Mouse (Mus musculus): ENCODE results near the gene Rpgr.

Rpgr gene

DNA sequence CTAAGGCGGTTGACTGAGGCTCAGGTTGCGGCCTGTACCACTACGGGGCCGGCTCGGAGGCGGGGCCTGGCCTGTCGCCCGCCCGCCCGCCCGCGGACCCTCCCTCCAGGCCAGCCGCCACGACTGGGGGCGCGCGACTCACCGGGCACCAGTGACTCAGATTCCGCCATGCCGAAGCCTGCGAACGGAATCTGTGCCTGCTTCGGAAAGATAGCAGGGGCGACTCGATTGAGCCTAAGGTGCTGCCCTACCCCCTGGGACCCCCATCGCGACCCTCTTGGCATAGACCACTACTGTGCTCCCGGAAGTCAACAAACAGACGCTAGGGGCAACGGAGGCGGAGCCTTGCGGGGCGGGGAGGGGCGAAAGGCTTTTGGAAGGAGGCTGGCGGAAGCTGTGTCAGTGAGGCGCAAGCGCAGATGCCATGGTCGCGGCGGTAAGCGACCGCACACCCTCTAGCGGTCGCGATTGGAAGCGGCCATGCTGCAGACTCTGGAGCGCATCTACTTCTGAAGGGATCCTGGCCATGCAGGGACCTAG is at the start of gene Rpgr:
Gene Rpgr, minus strand, starts transcription at position 511 of the 540 bp plus-strand sequence.
- peak; percentile 87 for DNase-seq (ENCODE audit: low spot score)

DNA sequence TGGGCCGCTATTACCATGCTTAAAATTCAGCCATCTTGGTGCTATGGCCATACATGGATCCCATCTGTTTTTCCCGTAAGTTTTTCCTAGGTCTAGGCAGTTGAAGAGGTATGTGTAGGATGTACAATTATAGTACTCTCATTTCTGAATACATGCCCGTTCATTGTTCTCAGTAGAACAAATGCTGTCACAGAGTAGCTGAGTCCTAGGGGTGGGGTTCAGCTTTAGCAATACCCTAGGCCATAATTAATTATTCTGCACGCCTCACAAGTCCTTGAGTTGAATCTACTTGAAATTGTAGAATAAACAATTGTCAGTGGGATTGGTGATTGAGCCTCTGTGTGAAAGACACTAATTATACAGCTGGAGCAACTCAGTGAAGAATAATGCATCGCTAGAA is 41.5 kb upstream of the Rpgr start:
- DNase-seq (ENCODE audit: low spot score): no peak

DNA sequence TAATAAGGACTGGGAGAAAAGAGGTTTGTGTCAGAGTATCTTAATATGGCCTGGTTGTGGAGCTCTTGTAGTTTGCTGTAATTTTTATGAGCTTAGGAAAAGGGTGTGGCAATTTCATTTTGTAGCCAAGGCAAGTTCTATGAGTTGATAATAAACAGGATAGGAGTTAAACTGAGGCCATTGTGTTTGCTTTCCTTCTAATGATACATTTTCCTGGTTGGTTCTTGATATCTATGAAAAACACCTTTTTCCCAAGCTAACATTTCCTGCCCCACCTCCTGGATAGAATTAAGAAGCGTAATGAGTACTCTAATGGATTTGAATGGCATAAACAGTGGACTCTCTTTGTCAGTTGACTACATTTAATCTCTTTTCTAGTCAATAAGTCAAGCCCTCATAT is 41.1 kb upstream of the Rpgr start:
- DNase-seq (ENCODE audit: low spot score): no peak

DNA sequence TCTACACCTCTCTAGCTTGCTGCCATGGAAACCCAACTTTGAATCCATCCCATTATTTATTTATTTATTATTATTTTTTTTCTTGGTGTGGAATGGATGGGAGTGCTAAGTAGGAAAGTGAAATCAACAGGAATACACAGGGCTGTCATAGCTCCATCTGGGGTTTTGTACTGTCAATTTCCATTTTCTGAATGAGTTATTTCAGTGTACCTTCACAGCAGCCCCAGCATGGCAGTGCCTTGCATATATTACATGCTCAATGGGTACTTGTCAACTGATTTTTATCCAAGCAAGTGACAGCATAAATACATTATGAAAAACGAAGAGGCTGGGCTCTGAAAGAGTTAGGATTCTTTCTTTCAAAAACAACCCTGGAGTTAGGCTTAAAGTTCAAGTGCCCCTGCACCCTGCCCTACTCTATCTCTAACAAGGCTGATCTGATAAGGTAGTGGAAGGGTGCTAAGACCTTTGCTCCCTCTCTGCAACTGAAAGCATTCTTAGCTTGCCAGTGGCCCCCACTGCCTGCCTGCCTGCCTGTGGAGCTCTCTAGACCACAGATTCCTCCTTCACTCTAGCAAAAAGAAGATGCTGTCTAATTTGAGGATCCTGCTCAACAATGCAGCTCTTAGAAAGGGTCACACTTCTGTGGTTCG is 35.3 kb upstream of the Rpgr start, which contains the start of gene Otc:
Gene Otc, plus strand, starts transcription at position 454 of the 653 bp plus-strand sequence.
- DNase-seq (ENCODE audit: low spot score): no peak

DNA sequence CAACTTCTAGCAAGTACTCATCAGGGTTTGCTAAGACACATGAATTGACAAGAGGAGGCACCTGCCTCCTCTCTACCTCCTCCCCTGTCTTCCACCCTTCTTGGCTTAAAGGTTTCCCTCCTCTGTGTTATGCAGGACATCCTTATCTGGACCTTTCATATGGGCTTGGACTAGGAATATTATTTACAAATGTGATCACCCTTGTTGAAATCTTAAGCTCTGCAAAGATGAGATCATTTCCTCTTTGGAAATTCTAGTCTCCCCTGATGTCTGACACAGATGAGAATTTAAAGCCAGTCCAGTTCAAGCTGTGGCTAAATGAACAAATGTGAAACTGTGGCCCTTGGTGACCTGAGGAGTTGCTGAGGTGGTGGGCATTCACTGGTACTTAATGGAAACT is 34.6 kb upstream of the Rpgr start:
- DNase-seq (ENCODE audit: low spot score): no peak

DNA sequence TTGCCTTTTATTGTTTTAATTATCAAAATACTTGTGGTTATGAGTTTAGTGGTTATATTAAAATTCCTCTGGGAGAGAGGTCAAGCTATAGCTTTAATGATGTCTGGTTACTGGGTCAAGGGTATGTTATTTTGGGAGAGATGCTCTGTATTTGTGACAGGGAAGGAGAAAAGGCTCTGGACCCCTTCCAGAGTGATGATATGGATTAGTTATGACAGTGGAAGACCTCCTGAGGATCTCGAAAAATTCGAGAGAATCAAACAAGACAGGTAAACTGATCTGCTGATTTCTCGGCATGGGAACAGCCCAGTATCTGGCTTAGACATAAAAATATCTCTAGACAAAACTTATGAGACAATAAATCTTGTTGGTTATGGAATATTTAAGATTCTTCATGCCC is 27.2 kb upstream of the Rpgr start:
- DNase-seq (ENCODE audit: low spot score): no peak

DNA sequence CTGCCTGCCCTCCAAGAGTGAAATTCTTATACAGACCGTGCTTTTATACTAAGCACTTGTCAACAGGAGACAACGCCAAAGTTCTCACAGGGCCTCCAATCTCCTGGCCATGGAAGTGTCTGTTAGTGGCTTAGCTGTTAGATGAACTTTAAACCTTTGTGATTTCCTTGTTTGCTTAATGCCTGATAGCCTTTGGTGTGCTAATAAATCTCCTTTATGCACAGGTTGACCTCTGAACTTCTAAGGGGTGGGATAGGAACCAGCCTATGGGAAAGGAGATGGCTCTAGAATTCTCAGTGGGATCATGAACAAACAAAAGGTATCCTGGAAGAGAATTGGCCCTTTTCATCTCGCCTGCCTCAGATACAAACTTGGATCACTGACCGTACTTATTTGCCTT is 22.8 kb upstream of the Rpgr start:
- DNase-seq (ENCODE audit: low spot score): no peak

DNA sequence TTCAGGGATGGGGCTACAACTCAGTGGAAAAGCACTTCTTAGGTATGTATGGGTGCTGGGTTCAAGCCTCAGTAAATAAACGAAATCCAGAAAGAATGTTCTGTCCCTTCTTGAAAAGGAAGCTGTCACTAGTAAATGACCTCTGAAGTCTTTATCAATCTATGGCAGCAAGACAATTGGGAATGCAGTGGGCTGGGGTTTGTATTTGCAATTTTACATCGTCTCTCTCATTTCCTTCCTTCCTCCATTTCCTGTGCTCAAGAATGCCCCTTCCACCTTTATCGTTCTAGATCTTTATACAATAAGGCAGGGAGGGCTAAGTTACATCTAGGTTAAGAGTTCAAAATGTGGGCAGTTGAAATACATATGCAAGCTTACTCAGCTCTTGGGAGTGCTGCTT is 17.9 kb upstream of the Rpgr start:
- DNase-seq (ENCODE audit: low spot score): no peak

DNA sequence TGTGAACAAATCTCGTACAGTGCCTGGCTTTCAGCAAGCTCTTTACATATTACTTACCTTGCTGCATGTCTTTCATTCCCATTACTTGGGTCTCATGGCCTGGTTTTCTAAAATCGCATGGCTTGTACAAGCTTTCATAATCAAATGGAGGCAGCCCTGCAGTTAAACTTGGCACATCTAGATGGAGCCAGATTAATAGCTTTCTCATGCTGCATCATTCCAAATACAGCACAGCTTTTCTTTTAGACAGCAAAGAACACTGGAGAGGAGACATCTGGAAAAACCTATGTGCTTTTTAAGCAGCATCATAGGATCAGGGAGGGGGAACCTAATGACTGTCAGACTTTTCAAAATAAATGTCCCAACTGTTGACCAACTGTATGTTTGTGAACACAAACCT is 16.3 kb upstream of the Rpgr start:
- DNase-seq (ENCODE audit: low spot score): no peak

DNA sequence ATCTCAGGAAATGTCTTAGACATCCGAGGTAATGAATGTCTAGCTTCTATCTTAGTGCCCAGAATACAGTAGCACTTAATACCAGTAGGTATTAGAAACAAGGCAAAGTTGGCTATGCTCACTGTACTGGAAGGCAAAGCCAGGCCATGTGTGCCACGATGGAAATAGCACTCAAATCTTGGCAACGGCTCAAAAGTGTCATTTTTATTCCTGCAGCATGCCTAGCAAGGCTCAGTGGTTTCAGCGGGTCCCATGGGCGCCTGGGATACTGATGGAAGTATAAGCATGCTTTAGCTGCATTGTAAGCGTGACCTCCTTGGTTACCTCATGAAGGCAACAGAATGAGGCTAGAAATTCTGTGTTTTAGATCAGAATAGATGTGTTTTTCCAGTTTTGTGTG is 2.6 kb upstream of the Rpgr start:
- DNase-seq (ENCODE audit: low spot score): no peak

DNA sequence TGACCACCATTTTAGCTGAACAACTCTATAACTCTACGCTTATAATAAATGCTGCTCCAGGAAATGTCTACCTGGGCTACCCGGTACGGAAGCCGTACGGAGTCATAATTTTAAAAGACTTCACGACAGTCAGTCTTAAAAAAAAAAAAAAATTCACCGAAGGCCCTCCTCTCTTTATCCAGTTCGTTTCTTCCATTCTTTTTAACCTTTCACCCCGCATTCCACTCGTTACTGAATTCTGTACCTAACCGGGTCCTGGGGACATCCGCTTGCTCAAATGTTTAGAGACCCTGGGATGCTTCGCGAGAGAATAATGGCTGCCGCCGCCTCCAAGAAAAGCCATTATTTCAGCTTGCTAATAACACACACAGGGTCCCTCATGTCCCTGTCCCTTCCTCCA is 748 bp downstream of the Rpgr start:
- no peak for DNase-seq (ENCODE audit: low spot score)

DNA sequence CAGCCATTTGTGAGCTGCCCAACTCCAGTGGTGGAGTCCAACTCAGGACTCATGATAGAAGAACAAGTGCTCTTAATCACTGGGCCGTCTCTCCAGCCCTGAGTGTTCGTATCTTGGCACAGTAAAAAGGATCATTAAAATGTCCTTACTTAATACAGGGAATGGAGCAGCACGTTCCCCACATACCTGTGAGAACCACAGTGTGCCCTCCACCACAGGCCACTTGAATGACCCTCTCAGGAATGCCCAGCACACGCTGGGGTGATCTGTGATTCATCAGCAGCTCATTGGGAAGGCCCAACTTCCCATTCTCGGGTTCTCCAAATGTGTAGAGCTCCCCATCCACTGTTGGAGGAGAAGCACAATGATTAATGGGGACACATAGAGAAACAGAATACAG is 10.8 kb downstream of the Rpgr start:
- DNase-seq (ENCODE audit: low spot score): no peak

DNA sequence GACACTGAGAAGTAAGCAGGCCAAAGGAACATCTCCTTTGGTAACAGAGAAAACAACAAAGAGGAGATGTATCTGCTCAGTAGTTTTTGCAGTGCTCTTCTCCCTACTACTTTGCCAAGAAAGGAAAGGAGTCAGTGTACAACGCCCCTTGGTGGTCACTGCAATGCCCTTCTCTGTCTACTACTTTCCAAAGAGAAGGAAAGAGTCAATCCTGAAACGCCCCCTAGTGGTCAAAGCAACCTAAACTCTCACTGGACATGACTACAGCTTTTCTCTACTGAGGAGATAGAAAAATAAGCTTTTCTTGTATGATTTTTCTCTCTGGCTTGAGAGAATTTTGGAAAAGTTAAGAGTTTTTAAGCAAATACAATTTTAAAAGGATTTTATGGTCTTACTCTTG is 15.4 kb downstream of the Rpgr start:
- DNase-seq (ENCODE audit: low spot score): no peak

DNA sequence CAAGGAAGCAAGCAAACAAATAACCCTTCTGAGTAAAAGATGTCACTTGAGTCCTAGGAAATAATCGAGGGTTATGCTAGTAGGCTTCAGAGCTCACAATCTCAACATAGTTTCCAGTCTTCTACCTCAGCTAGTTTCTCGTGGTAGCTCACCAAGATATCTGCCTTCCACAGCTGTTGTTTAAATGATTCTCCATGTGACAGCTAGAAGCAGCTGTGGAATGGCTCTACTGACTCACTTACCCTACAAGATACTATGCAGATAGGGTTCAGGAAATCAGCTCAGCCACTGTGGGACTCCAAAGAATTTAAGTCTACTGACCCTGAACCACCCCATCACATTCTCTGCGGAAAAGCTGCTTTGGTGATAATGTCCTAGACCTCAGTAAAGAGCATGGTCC is 64.3 kb downstream of the Rpgr start:
- no peak for DNase-seq (ENCODE audit: low spot score)

DNA sequence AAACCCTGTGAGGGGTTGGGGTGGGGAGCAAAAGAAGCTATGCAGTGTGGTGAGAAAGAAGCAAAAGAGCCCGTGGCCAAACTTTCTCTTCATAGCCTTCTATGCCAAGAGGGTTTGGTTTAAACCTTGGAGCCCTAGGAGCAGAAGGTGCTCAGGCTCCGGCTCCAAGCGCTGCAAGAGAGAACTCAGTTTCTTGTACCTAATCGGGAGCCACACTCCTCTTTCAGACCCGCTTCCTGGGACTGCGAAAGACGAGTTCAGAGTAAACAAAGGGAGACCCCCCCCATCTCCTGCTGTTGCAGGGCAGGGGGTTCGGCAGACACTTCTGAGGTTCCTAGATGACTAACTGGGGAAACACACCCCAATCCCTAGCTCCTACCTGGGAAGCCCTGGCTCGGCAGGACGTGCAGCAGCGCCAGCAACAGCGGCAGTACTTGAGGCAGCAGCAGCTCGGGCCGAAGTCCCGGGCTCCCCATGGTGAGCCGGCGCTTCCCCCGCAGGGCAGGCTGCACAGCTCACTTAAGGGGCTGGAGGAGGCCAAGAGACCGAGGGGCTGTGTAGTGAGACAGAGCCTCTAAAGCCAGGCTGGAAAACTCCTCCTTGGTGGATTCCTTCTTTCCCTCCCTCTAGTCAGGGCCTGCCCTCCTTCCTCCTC is 99.5 kb downstream of the Rpgr start, which contains the start of gene Srpx:
Gene Srpx, minus strand, starts transcription at position 645 of the 655 bp plus-strand sequence.
- peak; percentile 16 for DNase-seq (ENCODE audit: low spot score)

DNA sequence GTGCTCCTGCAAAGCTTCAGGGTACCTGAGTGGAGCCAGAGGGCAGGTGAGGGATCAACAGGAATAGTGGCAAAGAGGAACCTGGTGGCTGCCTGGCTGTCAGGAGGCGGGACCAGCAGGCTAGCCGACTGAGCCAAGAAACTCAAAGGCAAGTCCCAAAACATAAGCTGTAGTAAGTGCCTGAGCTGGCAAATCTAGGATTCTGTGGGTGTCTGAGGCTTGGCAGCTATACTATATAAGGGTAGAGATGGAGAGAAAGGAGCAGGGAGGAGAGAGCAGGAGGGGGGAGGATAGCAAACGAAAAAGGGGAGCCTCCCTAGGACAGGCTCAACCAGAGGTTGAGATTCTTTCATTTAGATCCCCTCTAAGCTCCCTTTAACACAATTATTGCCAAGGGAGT is 100.9 kb downstream of the Rpgr start:
- DNase-seq (ENCODE audit: low spot score): no peak

DNA sequence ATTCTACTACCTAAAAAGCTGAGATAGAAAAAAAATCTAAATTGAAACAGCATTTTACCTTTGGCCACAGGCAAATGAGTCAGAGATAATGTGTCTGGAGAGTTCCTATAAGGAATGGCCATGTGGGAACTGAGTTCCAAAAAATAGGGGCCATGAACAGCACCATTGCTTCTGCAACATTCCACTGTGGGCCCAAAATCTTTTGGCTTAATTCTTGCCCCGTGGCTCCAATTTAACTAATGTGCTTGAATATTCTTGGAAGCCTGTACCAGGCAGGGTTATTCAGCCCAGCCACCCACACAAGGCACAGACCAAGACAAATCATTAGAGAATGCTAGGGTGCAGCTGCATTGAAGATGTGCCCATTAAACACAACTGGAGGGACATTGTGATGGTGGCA is 106.0 kb downstream of the Rpgr start:
- no peak for DNase-seq (ENCODE audit: low spot score)

DNA sequence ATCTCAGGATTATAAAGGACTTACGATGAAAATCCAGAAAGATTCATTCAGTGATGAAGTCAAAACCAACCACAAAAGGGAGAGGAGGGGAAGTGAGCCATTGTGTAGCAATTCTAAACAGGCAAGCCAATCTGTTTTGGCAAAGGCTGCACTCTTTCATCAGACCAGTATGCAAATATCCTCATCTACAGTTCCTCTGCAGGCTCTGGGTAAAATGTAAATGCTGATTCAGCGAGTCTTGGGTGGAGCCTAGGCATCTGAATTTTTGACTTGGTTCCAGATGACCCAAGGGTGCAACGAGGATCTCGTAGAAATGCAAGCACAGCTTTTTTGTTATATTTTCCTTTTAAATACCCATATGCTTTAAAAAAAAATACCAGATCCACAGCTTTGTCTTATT is 108.2 kb downstream of the Rpgr start:
- no peak for DNase-seq (ENCODE audit: low spot score)

DNA sequence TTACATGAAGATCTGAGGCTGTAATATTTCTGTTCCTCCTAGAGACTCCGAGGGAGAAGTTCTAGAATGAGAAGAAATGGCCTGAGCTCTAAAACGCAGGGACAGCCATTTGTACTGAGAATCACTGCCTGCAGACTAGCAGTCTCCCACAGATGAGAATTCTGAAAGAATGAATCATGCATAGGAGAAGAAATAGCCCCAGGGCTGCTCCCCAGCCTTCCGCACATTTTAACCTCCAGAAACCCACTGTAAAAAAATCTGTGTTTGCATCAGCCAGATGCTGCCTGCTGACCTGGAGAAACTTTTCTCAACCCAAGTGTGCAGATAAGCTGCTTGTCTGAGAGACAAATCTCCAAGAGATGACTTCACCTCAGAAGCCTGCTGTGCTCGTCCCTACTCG is 111.2 kb downstream of the Rpgr start:
- no peak for DNase-seq (ENCODE audit: low spot score)

DNA sequence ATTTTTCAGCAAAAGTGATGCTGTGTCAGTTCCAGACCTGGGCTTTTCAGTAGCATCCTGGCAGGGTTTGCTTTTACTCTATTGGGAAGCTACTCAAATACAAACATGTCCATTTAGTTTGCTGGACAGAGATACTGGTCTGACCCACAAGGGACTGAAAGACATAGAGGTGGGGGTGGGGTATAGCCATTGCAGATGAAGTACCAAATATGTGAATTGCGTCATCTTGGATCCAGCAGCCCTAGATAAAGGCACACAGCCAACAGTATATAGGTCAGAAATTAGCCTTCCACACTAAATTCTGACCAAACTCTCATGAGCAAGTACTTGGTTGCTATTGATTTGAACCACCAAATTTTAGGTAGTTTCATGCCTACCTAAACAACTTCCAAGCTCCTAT is 114.0 kb downstream of the Rpgr start:
- DNase-seq (ENCODE audit: low spot score): no peak

DNA sequence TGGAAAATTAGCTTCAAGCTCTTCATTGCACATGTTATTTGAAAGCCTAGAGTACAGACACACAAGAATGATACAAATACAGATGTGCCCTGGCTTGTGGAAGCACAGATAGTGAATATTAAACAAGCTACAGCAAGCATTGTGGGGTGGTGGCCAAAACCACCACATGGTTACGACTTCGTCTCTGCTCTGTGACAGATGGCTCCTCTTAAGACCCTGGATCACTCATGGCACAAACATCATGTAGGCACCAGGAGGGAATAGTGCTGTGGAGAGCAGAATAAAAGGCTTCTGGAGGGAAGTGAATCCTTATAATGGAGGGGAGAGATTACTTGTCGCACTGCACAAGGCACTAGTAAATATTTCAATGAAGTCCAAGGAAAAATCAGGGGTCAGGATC is 120.9 kb downstream of the Rpgr start:
- no peak for DNase-seq (ENCODE audit: low spot score)

DNA sequence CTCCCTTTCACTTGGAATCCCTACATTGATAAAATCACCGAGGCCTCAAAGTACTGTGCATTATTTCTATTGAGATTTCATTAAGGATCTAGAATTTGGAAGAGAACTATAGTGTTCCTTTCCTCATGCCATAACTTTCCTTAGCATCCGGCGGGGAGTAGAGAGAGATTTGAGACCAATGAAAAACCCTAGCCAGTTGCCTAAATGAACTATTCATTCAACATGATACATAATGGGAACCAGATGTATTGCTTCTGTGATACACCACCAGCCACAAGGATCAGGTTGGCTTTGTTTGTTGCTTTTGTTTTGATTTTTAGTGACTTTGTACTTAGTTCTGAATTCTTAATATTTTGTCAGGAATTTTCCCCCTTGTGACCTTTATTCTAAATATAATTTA is 136.3 kb downstream of the Rpgr start:
- no peak for DNase-seq (ENCODE audit: low spot score)

DNA sequence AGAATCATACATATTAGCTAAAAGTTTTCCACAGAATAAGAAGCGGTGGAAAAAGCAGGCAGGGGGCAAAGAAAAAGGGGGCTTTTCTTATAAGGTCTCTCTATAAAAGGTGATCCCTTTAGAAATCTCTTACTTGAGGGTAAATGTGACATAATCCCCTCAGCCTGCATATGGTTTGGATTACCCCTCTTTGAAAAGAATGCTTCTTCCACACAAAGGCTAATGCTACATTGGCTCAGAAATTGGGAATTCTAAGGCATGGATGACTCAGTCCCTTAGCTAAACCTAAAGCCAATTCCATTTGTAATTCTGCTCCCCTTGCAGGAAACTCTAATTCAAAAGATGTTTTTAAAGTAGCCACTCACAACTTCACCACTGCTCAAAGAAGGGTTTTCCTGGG is 136.7 kb downstream of the Rpgr start:
- DNase-seq (ENCODE audit: low spot score): no peak

DNA sequence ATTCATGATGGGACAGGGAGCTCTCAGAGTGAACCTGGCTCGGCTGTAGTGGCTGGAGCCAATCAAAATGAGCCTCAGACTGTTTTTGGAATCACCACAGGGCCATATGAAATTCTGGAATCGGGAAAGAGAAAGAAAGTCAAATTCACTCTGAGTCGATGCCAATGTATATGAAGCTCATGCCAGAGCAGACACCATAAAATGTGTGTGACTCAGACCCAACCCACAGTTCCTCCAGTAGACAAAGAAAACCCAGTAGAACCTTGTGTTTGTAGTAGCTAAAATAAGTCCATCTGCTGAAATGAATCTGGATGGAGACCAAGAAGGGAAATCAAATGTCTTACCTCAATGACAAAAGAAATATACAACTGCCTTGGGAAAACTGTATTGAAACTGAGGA is 142.8 kb downstream of the Rpgr start:
- DNase-seq (ENCODE audit: low spot score): no peak
